Mouse (Mus musculus) splenic B cell, adult 2 months (primary cell): Measurements from ENCODE around the gene Kcnj14.

ENCODE experiments used
- DNase-seq: peaks from one replicate; pipeline ENCODE4 v3.0.0-alpha.2; 2011; ENCODE audit warnings: low read depth, low spot score
- H3K27me3 ChIP-seq: 2 replicates; pipeline ENCODE4 v1.6.1; 2012; ENCODE audit warnings: mild to moderate bottlenecking, low read length, moderate library complexity, mixed read lengths; ENCODE audit not compliant: control insufficient read depth, poor library complexity, insufficient read depth, severe bottlenecking
- H3K36me3 ChIP-seq: 2 replicates; pipeline ENCODE4 v1.6.1; 2012; ENCODE audit warnings: mild to moderate bottlenecking, low read length, moderate library complexity, mixed read lengths; ENCODE audit not compliant: control insufficient read depth, poor library complexity, insufficient read depth, severe bottlenecking

Kcnj14 gene

DNA sequence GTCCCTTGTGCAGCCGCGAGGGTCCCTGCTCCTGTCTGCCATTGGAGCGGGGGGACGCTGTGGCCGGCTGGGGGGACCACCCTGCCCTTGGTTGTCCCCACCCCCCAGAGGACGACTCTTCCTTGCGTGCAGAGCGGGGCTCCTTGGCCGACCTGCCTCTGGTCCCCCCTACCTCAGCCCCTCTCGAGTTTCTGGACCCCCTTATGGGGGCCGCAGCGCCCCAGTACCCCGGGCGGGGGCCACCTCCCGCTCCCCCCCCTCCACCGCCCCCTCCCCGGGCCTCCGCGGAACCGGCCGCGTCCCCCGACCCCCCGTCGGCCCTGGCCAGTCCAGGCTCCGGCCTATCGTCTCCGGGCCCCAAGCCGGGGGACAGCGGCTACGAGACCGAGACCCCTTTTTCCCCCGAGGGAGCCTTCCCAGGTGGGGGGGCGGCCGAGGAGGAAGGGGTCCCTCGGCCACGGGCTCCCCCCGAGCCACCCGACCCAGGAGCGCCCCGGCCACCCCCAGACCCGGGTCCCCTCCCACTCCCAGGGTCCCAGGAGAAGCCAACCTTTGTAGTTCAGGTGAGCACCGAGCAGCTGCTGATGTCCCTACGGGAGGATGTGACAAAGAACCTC, 30.5 kb downstream of the Kcnj14 start:
- DNase-seq, result no peak
- no peaks in the 10 kb centered on the region for H3K27me3 ChIP-seq
- H3K36me3 ChIP-seq, result no peaks in the 10 kb centered on the region

DNA sequence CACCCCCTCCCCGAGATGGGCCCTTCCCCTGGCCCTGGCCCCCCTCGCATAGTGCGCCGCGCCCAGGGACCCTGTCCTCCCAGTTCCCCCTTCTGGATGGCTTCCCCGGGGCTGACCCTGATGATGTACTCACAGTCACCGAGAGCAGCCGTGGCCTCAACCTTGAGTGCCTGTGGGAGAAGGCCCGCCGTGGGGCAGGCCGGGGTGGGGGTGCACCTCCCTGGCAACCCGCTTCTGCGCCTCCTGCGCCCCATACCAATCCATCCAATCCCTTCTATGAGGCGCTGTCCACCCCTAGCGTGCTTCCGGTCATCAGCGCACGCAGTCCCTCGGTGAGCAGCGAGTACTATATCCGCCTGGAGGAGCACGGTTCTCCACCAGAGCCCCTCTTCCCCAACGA, 31.3 kb downstream of the Kcnj14 start:
- H3K27me3 ChIP-seq, result no peaks in the 10 kb centered on the region
- no peak for DNase-seq
- H3K36me3 ChIP-seq, result no peaks in the 10 kb centered on the region

DNA sequence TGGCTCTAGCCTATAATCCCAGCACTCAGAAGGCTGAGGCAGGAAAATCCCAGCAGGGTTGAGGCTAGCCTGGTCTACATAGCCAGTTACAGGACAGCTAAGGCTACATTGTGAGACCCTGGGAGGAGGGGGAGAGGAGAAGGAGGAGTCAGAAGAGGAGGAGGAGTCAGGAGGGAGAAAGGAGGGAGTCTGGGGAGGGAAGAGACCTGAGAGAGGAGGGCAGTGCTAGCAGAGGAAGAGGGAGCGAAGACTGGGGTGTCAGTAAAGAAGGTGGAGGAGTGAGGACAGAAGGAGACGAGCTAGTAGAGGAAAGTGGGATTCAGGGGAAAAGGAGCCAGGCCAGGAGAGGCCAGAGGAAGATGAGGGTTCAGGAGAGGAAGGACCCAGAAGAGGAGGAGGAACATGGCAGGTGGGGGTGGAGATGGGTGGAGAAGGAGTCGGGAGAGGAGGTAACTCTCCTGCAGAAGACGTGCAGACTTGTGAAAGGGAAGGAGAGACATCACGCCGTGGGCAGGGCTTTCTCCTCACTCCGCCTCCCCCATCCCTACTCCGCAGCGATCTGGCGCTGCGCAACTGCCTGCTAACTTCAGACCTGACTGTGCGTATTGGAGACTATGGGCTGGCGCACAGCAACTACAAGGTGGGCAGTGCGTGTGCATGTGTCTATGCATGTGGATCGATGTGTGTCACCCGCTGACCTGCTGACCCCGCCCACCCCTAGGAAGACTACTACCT, 32.7 kb downstream of the Kcnj14 start:
- DNase-seq, result no peak
- Histone ChIP-seq H3K36me3 (no peaks in the 10 kb centered on the region), H3K27me3 (no peaks in the 10 kb centered on the region)

DNA sequence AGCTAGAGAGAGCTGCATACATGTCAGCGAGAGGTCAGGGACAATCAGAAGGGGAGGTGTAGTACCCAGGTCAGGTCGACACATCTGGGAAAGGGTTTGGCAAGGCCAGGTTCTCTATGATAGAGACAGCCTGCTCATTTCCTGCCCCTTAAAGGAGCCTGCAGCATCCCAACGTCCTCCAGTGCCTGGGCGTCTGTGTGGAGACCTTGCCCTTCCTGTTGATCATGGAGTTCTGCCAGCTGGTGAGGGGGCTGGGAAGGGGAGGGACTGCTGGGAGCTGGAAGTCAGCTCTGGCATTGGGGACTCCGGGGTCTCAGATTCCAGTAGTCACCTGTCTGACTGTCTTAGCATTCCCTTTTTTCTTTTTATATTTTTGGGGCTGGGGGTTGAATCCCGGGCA, 33.9 kb downstream of the Kcnj14 start:
- Histone ChIP-seq H3K36me3 (no peaks in the 10 kb centered on the region), H3K27me3 (no peaks in the 10 kb centered on the region; the same call in 1 of the 2 replicates)
- DNase-seq, result no peak

DNA sequence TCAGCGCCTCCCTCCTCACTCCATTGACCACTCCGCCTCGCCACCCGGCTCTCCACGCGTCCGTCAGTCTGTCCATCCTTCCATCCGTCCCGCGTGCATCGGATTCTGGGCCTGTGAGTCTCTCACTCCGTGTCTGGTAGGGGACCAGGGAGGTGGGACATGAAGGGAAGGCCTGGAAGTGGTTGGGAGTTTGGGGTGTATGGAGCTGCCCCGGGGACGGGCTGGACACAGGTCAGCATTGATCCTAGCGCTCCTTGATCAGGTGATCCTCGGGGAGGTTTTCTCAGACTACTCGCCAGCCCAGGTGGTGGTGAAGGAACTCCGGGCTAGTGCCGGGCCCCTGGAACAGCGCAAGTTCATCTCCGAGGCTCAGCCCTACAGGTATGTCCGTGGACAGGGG, 36.9 kb downstream of the Kcnj14 start:
- DNase-seq, result no peak
- H3K36me3 ChIP-seq, result no peaks in the 10 kb centered on the region

DNA sequence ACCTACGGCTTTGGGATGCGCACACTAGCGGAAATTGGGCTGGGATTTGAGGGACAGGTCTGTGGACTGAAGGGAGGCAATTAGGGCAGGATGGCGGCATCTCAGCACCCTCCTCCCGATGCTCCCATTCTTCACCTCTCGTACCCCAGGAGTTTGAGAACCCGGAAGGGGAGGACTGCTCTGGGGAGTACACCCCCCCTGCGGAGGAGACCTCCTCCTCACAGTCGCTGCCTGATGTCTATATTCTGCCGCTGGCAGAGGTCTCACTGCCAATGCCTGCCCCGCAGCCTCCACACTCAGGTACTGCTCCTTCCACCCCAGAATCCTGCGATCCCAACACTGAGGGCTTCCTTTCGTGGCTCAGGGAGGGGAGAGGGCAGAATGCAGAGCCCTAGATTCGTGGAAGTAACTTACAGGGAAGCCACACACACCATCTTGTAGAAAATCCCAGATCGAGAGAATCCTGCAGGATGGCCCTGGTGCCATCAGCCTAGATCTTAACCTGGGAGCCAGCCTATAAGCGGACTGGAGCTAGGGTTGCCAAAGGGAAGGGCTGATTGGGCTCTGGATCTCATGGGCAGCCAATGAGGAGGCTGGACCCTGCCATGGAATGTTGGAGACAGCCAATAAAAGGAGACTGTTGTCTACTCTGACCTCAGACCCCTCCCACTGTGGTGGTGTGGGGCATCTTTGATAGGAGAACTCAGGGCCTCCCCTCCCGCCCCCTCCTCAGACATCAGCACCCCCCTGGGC, 37.7 kb downstream of the Kcnj14 start:
- Histone ChIP-seq H3K36me3 (no peaks in the 10 kb centered on the region), H3K27me3 (no peaks in the 10 kb centered on the region; the same call in 1 of the 2 replicates)
- DNase-seq, result no peak

More for the DNA sequence above, 36.9 kb downstream of the Kcnj14 start:
- no peaks in the 10 kb centered on the region; the same call in 1 of the 2 replicates for H3K27me3 ChIP-seq

DNA sequence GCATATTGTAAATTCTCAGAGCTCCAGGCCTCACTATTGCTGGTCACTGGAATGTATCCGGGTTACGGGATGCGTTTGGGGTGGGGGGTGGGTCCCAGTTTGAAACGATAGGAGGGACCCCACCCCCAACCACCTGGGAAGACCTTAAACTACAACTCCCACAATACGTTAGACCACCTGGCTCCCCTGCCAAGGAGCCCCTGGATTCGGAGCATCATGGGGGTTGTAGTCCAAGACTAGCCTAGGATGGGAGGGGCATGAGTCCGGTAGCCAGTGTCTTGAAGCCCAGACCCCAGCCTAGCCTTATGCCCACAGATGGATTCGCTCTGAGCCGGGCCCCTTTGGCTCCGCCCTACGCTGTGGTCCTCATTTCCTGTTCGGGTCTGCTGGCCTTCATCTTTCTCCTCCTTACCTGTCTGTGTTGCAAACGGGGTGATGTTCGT, 38.4 kb downstream of the Kcnj14 start:
- H3K36me3 ChIP-seq, result no peaks in the 10 kb centered on the region
- H3K27me3 ChIP-seq, result no peaks in the 10 kb centered on the region; the same call in 1 of the 2 replicates
- no peak for DNase-seq

DNA sequence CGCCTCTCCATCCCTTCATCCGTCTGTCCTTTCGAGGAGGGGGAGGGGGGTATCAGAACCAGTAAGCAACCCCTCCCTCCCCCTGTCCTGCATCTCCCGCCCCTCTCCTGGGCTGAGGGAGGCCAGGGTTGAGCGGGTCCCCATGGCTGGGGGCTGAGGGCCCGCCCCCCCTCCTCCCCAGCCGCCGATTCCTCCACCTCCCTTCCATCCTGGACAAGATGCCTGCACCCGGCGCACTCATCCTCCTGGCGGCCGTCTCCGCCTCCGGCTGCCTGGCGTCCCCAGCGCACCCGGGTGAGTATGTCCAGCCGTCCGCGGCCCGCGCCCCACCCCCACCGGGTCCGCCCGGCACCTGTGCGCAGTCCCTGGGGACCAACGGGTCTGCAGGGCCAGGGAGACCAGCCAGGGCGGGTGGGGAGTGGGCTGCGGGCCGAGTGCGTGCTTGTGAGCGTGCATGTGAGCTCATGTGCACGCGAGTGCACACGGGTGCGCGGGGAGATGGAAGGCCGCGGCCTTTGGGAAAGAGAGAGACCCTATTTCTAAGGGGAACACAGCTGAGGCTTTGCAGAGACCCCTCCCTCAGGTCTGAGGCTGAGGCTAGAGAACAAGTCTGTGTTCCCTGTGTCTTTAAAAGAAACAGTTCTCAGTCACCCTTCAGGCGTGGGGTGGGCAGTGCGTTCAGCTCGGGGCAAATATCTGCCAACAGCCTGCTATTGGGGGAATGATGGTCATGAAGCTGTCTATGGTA, 39.0 kb downstream of the Kcnj14 start:
- Histone ChIP-seq H3K27me3 (no peaks in the 10 kb centered on the region; the same call in 1 of the 2 replicates), H3K36me3 (no peaks in the 10 kb centered on the region)
- DNase-seq, result no peak

DNA sequence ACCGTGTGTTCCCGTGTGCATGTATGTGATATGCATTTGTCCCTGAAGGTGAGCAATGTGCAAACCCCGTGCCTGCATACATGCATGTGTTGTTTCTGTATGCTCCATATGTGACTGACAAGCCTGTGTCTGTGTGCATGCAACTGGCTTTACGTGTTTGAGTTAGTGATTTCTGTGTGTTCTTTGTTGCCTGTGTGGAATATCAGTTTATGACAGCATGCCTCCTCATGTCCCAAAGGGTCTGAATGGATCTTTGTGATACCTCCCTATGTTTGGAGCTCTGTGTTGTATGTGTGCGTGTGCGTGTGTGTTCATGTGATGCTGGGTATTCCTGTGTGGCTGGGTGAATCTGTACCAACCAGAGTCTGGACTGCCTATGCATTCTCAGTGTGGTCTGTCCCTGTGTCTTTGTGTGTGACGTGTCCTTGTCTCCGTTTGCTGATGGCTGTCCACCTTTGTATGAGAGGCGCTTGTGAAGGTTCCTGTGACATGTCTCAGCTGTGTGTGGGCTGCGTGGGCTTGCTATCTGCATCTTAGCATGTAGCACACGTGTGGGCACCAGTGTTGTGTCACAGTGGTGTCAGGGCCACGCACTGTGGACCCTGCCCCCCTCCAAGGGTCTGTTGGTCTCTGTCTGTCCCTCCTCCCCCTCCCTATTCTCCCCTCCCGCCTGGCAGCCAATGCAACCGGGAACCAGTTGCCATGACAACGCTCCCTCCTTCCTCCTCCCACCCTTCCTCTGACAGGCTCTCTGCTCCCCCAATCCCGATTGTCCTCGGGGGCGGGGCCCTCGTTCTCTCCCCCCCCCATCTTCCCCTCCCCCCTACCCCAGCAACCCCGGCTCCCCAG, 39.8 kb downstream of the Kcnj14 start, which contains the start of gene Sult2b1:
Gene Sult2b1 (minus strand): TSS at position 146 of the 849 bp plus-strand sequence.
- H3K36me3 ChIP-seq, result no peaks in the 10 kb centered on the region
- H3K27me3 ChIP-seq, result no peaks in the 10 kb centered on the region; the same call in 1 of the 2 replicates
- no peak for DNase-seq

DNA sequence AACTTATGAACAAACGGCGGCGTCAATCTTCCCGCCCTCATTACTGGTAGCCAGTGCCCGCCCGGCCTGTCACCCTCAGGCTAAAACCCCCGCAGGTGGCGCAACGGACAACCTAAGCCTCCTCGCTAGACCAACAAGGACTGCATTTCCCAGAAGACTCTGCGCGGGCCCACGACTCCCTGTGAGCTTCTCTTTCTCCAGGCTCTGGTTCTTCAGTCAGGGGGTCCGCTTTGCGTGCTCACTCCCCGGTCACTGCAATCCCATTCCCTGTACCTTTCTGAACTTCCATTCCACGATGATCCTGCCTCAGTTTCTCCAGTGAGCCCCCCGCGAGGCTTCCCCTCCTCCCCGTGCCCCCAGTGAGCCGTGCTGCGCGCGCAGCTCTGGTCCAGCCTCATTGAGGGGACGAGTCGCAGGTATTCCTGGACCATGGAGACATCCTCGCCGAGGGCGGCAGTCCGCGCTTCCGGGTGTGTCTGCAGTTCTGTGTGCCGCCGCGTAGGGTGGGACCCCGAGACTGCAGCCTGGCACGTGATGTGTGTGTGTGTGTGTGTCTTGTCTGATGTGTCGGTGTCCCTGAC, 41.0 kb downstream of the Kcnj14 start, which contains the start of gene Lmtk3:
Gene Lmtk3 (plus strand): TSS at position 228 of the 581 bp plus-strand sequence.
- no peaks in the 10 kb centered on the region; the same call in 1 of the 2 replicates for H3K27me3 ChIP-seq
- DNase-seq, result peak; percentile 74
- H3K36me3 ChIP-seq, result no peaks in the 10 kb centered on the region

DNA sequence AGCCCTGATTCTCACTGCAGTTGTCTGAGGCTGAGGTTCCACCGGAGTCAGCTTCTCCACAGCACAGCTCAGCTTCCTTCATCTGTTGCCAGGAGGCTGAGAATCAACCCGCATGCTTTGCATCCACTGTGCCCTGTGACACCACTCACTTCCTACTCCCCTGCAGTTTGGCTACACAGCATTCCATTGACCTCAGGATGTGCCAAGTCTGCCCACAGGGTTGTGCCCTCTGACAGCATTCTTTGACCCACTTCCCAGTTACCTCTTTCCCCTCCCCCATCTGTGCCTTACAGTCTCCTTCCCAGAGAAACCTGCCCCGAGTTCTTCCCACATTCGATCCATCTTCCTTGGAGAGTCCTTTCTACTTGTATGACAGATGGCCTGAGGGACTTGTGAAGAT, 42.3 kb downstream of the Kcnj14 start:
- DNase-seq, result no peak
- Histone ChIP-seq H3K27me3 (no peaks in the 10 kb centered on the region; the same call in 1 of the 2 replicates), H3K36me3 (no peaks in the 10 kb centered on the region)

DNA sequence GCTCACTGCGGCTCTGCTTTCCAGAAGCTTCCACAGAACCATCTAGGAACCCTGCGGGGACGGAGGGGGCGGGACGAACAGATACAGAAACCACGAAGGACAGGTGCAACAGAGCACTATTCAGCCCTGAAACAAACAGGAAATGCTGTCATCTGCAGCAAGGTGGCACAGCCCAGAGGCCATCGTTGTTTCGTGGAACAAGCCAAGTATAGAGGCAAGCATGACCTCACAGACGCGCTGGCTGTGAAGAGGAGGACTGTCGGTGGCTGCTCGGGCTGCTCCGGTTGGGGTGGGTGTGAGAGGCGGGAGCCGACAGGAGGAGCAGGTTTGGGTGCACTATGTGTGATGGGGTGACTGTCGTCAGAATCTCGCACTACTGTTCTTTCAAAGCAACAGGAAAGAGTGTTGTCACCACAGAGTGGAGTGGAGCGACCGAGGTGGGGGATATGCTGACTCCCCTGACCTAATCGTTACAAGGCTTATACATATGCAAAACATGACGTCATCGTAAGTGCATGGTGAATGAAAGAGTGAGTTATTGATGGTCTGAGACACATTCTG, 45.4 kb downstream of the Kcnj14 start:
- H3K36me3 ChIP-seq, result no peaks in the 10 kb centered on the region
- H3K27me3 ChIP-seq, result no peaks in the 10 kb centered on the region
- peak; percentile 79 for DNase-seq

DNA sequence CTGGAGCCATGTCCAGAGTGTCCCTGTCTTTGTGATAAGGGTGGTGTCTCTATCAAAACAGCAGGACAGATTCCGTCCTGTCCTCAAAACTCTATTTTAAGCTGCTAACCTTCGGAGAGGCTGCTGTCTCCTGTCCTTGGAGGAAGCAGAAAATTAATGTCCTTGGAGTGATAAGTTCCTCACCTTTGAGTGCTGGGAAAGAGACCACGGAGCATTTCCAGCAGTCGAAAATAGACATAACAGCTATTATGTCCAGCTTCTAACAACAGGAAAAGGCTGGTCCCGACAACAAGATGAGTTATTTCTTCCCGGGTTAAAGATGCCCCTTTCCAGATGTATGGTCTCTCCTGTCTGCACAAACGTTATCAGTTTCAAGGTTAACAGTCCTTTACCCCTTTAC, 49.3 kb downstream of the Kcnj14 start:
- no peaks in the 10 kb centered on the region for H3K27me3 ChIP-seq
- no peaks in the 10 kb centered on the region for H3K36me3 ChIP-seq
- DNase-seq, result no peak
